Mouse (Mus musculus): ENCODE measurements around the gene Cryga.
"Not testable (repeated sequence)": the region's sequence is repeated elsewhere in the genome, so short reads cannot be mapped to it uniquely, and the experiment has no call there.

Gene Cryga

GRCm38 (mm10) chr1:65096953-65097352, 6.2 kb downstream of the Cryga start:
- no peak for DNase-seq (ENCODE audit: extremely low spot score, low read depth, low spot score)

GRCm38 (mm10) chr1:65091566-65091965, 11.6 kb downstream of the Cryga start:
- DNase-seq (ENCODE audit: extremely low spot score, low read depth, low spot score), result no peak

- DNase-seq (ENCODE audit: extremely low spot score, low read depth, low spot score), result no peak
These were observed 12.8 kb downstream of the Cryga start for GRCm38 (mm10) chr1:65090370-65090769.

- no peak for DNase-seq (ENCODE audit: extremely low spot score, low read depth, low spot score)
These were observed 14.4 kb downstream of the Cryga start for GRCm38 (mm10) chr1:65088567-65089356.

GRCm38 (mm10) chr1:65082188-65082587, 21.0 kb downstream of the Cryga start, which contains the start of gene Crygb:
TSS of gene Crygb (minus strand) at chr1:65082288.
- DNase-seq (ENCODE audit: extremely low spot score, low read depth, low spot score), result no peak

GRCm38 (mm10) chr1:65075607-65076006, 27.6 kb downstream of the Cryga start:
- no peak for DNase-seq (ENCODE audit: extremely low spot score, low read depth, low spot score)

- no peak for DNase-seq (ENCODE audit: extremely low spot score, low read depth, low spot score)
These were observed 29.6 kb downstream of the Cryga start, which contains the start of gene Crygc for GRCm38 (mm10) chr1:65073589-65073988. TSS of gene Crygc (minus strand) at chr1:65073689.

- no peak for DNase-seq (ENCODE audit: extremely low spot score, low read depth, low spot score)
These were observed 35.3 kb downstream of the Cryga start for GRCm38 (mm10) chr1:65067842-65068241.

- no peak for DNase-seq (ENCODE audit: extremely low spot score, low read depth, low spot score)
These were observed 39.0 kb downstream of the Cryga start for GRCm38 (mm10) chr1:65064201-65064600.

GRCm38 (mm10) chr1:65063352-65063751, 39.8 kb downstream of the Cryga start, which contains the start of gene Crygd:
TSS of gene Crygd (minus strand) at chr1:65063452.
- no peak for DNase-seq (ENCODE audit: extremely low spot score, low read depth, low spot score)

GRCm38 (mm10) chr1:65052140-65052539, 51.0 kb downstream of the Cryga start:
- DNase-seq (ENCODE audit: extremely low spot score, low read depth, low spot score), result no peak

GRCm38 (mm10) chr1:65051696-65052095, 51.5 kb downstream of the Cryga start:
- DNase-seq (ENCODE audit: extremely low spot score, low read depth, low spot score), result no peak

GRCm38 (mm10) chr1:65050952-65051351, 52.2 kb downstream of the Cryga start, which contains the start of gene Cryge:
TSS of gene Cryge (minus strand) at chr1:65051149.
- DNase-seq (ENCODE audit: extremely low spot score, low read depth, low spot score), result not testable (repeated sequence)
